Mouse (Mus musculus) neural tube, embryonic 13.5 days (tissue): ENCODE results near the gene Bin2. TPM values are rescaled to one million over a fixed set of nuclear protein-coding genes. Genes with fewer than 3 reads are reported as not detected.
A peak's percentile ranks its signal among the peaks of the same experiment; 100 is the strongest.
"Not testable (repeated sequence)": the region's sequence is repeated elsewhere in the genome, so short reads cannot be mapped to it uniquely, and the experiment has no call there.

Experiments used
- ATAC-seq: fragments of 200-750 bp; cut with Nextera tagmentation; 2 replicates; pipeline ENCODE4 v1.8.0; 2017; ENCODE audit warnings: low read depth, mild to moderate bottlenecking, moderate TSS enrichment, moderate library complexity
- H3K27ac ChIP-seq: fragments of 300-500 bp; sonication (generic); replicated peaks from 2 replicates; pipeline ENCODE4 v1.5.1; 2015; ENCODE audit warnings: moderate library complexity, mild to moderate bottlenecking, inconsistent platforms
- H3K27me3 ChIP-seq: fragments of 300-500 bp; sonication (generic); 2 replicates; pipeline ENCODE4 v1.6.1; 2015; ENCODE audit warnings: mild to moderate bottlenecking, inconsistent platforms
- H3K36me3 ChIP-seq: fragments of 300-500 bp; sonication (generic); 2 replicates; pipeline ENCODE4 v1.6.1; 2015; ENCODE audit warnings: mild to moderate bottlenecking, inconsistent platforms
- H3K4me1 ChIP-seq: fragments of 300-500 bp; sonication (generic); replicated peaks from 2 replicates; pipeline ENCODE4 v1.6.1; 2015; ENCODE audit warnings: inconsistent platforms
- H3K4me2 ChIP-seq: fragments of 300-500 bp; sonication (generic); 2 replicates; pipeline ENCODE4 v1.6.1; 2015; ENCODE audit warnings: inconsistent platforms, mild to moderate bottlenecking, moderate library complexity
- H3K4me3 ChIP-seq: fragments of 300-500 bp; sonication (generic); 2 replicates; pipeline ENCODE4 v1.5.1; 2015; ENCODE audit warnings: mild to moderate bottlenecking, inconsistent platforms
- H3K9ac ChIP-seq: fragments of 300-500 bp; sonication (generic); 2 replicates; pipeline ENCODE4 v1.6.1; 2015; ENCODE audit warnings: moderate library complexity, mild to moderate bottlenecking, inconsistent platforms
- H3K9me3 ChIP-seq: fragments of 300-500 bp; sonication (generic); 2 replicates; pipeline ENCODE4 v1.6.1; 2016; ENCODE audit warnings: inconsistent platforms
- WGBS: fragments of 180-500 bp; shearing (Covaris S2); methylation state at CpG from one replicate; pipeline ENCODE4 v1.1.7; 2015; 5-methylcytosine and 5-hydroxymethylcytosine counted together
- polyA plus RNA-seq: library from polyadenylated mRNA; unstranded; fragments of >200 nt; fragmentation: Nextera tagmentation; extraction: Ambion mirVana; gene quantifications from 2 replicates; pipeline ENCODE4 v1.2.1, GENCODE M21; 2015

The Bin2 gene
- polyA plus RNA-seq, 1 experiment from 2014 or later, result 2.8 TPM

- no peak overlapping the region for H3K9ac ChIP-seq
- H3K4me2 ChIP-seq, result no peak overlapping the region
- H3K9me3 ChIP-seq, result no peaks in the 10 kb centered on the region
- ATAC-seq, result no peak
- WGBS, result 55% methylated on average over 7 of the region's 7 CpGs
- no peaks in the 10 kb centered on the region for H3K36me3 ChIP-seq
- H3K27ac ChIP-seq, result no peak overlapping the region
- H3K4me1 ChIP-seq, result peaks cover 8% of the 10 kb centered on the region; the same call in 1 of the 2 replicates
- peaks cover 13% of the 10 kb centered on the region for H3K27me3 ChIP-seq
- no peak overlapping the region for H3K4me3 ChIP-seq
Observed at GRCm38 (mm10) chr15:100628797-100629196, 40.6 kb downstream of the Bin2 start.

- no peaks in the 10 kb centered on the region for H3K9me3 ChIP-seq
- H3K9ac ChIP-seq, result 0 out of 2 replicates have a peak overlapping the region, but pooled peaks have one; percentile 12
- H3K27ac ChIP-seq, result no peak overlapping the region
- no peak overlapping the region for H3K4me2 ChIP-seq
- H3K4me3 ChIP-seq, result no peak overlapping the region
- no peak for ATAC-seq
- WGBS, result 2% methylated on average over 11 of the region's 11 CpGs
- H3K4me1 ChIP-seq, result peaks cover 8% of the 10 kb centered on the region; the same call in 1 of the 2 replicates
- peaks cover 6% of the 10 kb centered on the region for H3K27me3 ChIP-seq
- H3K36me3 ChIP-seq, result no peaks in the 10 kb centered on the region
Observed at GRCm38 (mm10) chr15:100627774-100628370, 41.5 kb downstream of the Bin2 start.

- H3K27me3 ChIP-seq, result peaks cover 5% of the 10 kb centered on the region
- H3K4me3 ChIP-seq, result no peak overlapping the region
- H3K27ac ChIP-seq, result no peak overlapping the region
- H3K4me1 ChIP-seq, result peaks cover 8% of the 10 kb centered on the region; the same call in 1 of the 2 replicates
- WGBS, result 13% methylated on average over 10 of the region's 10 CpGs
- no peaks in the 10 kb centered on the region for H3K9me3 ChIP-seq
- no peak overlapping the region for H3K9ac ChIP-seq
- ATAC-seq, result no peak
- H3K36me3 ChIP-seq, result no peaks in the 10 kb centered on the region
- no peak overlapping the region for H3K4me2 ChIP-seq
Observed at GRCm38 (mm10) chr15:100627287-100627686, 42.1 kb downstream of the Bin2 start.

DNA sequence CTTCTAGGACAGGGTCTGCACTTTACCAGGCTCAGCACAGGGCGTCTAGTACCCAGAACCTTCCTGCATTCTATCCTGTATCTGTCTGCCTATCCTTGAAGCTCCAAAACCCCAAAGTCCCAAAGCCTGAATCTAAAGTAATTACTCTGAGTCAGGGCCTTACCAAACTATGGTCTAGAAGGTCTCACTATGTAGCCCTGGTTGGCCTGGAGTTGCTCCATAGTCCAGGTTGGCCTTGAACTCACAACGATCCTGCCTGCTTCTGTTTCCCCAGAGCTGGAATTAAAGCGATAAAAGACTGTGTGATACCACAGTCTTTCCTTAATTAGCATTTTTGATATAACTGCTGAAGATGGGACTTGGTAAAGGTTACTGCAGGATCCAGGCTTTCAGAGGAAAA lies 44.9 kb downstream of the Bin2 start:
- ATAC-seq, result no peak
- H3K36me3 ChIP-seq, result peaks cover 27% of the 10 kb centered on the region
- WGBS, result 86% methylated on average over 3 of the region's 3 CpGs
- H3K9ac ChIP-seq, result no peak overlapping the region
- H3K4me2 ChIP-seq, result no peak overlapping the region
- no peak overlapping the region for H3K4me3 ChIP-seq
- peaks cover 8% of the 10 kb centered on the region; the same call in 1 of the 2 replicates for H3K4me1 ChIP-seq
- no peaks in the 10 kb centered on the region for H3K9me3 ChIP-seq
- H3K27me3 ChIP-seq, result no peaks in the 10 kb centered on the region
- H3K27ac ChIP-seq, result no peak overlapping the region

DNA sequence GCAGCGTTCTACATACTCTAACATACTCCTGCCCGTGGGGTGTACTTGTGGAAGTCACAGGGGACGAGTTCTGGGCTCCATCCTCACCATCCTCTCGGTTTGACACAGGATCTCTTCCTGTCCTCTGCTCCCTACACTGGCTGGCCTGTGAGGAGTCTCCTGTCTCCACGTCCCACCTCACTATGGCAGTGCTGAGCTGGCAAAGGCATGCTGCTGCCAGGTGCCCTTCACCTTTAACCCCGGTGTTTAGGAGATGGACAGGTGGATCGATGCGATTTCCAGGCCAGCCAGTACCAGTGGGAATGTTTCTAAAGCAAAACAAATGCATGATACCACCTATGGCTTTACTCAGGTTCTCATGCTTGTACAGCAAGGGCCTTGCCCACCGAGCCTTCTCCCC lies 45.6 kb downstream of the Bin2 start:
- Histone ChIP-seq H3K36me3 (peaks cover 34% of the 10 kb centered on the region), H3K4me2 (no peak overlapping the region), H3K4me3 (no peak overlapping the region), H3K9ac (no peak overlapping the region), H3K27ac (no peak overlapping the region), H3K27me3 (no peaks in the 10 kb centered on the region), H3K9me3 (no peaks in the 10 kb centered on the region), H3K4me1 (peaks cover 8% of the 10 kb centered on the region; the same call in 1 of the 2 replicates)
- 92% methylated on average over 9 of the region's 9 CpGs for WGBS
- no peak for ATAC-seq

- Histone ChIP-seq H3K27me3 (no peaks in the 10 kb centered on the region), H3K4me1 (no peaks in the 10 kb centered on the region), H3K36me3 (peaks cover 50% of the 10 kb centered on the region), H3K9me3 (no peaks in the 10 kb centered on the region), H3K9ac (no peak overlapping the region), H3K4me3 (no peak overlapping the region), H3K4me2 (no peak overlapping the region), H3K27ac (no peak overlapping the region)
- no peak for ATAC-seq
- WGBS, result 87% methylated on average over 7 of the region's 7 CpGs
Observed at GRCm38 (mm10) chr15:100622164-100622563, 47.2 kb downstream of the Bin2 start.

- H3K36me3 ChIP-seq, result peaks cover 53% of the 10 kb centered on the region
- 78% methylated on average over 9 of the region's 9 CpGs for WGBS
Observed at GRCm38 (mm10) chr15:100621671-100622070, 47.7 kb downstream of the Bin2 start.

GRCm38 (mm10) chr15:100619200-100619599 lies 50.2 kb downstream of the Bin2 start:
- H3K27me3 ChIP-seq, result no peaks in the 10 kb centered on the region
- no peak overlapping the region for H3K27ac ChIP-seq
- H3K9me3 ChIP-seq, result no peaks in the 10 kb centered on the region
- 92% methylated on average over 7 of the region's 7 CpGs for WGBS
- H3K4me3 ChIP-seq, result no peak overlapping the region
- peaks cover 15% of the 10 kb centered on the region for H3K4me1 ChIP-seq
- ATAC-seq, result no peak
- H3K4me2 ChIP-seq, result no peak overlapping the region
- no peak overlapping the region for H3K9ac ChIP-seq
- peaks cover 53% of the 10 kb centered on the region for H3K36me3 ChIP-seq

More at GRCm38 (mm10) chr15:100621671-100622070, 47.7 kb downstream of the Bin2 start:
- not testable (repeated sequence) for H3K4me3 ChIP-seq, H3K9me3 ChIP-seq, H3K9ac ChIP-seq, H3K27ac ChIP-seq, ATAC-seq, H3K27me3 ChIP-seq, H3K4me1 ChIP-seq, H3K4me2 ChIP-seq

DNA sequence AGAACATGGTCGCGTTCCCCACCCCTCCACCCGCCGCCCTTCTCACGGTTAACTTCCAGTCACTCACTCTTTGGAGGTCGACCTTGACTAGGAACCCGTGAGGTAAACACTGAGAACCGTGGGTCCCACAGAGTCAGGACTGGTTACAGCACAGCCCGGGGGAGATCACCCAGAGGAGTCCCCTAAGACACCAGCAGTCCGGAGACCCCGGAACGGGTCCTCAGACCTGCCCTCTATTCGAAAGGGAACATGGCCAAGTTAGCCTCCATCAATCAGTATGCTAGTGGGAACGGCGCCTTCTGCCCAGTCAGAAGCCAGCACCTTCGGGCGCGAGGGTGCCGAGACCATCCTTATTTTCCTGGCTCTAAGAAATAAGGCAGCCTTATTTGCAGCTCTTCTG lies 53.1 kb downstream of the Bin2 start:
- Histone ChIP-seq H3K27me3 (no peaks in the 10 kb centered on the region), H3K4me1 (peaks cover 28% of the 10 kb centered on the region), H3K9ac (peak overlapping the region; percentile 94), H3K27ac (peak overlapping the region; percentile 98), H3K4me3 (peak overlapping the region; percentile 93), H3K36me3 (peaks cover 44% of the 10 kb centered on the region), H3K4me2 (peak overlapping the region; percentile 75), H3K9me3 (no peaks in the 10 kb centered on the region)
- ATAC-seq, result peak; percentile 26; the same call in 1 of the 2 replicates
- 1% methylated on average over 19 of the region's 19 CpGs for WGBS

DNA sequence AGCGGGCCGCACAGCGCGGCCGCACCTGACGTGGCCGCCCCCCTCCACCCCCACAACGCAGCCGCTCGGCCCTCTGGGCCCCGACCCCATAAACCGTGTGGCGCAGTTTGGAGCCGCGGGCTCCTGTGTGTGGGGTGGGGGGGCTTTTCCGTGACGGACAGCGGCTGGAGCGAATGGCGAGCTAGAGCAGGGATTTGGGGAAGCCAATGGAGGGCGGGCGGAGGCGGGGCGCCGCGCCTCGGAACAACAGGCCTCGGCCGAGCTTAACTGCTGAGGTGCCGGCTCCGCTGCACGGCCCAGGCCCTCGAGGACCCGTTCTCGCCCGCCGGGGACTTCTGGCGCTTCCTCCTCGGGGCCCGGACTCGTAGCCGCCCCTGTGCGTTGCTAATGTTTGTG lies 53.5 kb downstream of the Bin2 start:
- peak overlapping the region; percentile 98 for H3K27ac ChIP-seq
- peak overlapping the region; percentile 75 for H3K4me2 ChIP-seq
- WGBS, result under 1% methylated on average over 43 of the region's 43 CpGs
- H3K36me3 ChIP-seq, result peaks cover 40% of the 10 kb centered on the region
- H3K4me3 ChIP-seq, result peak overlapping the region; percentile 93
- H3K9me3 ChIP-seq, result no peaks in the 10 kb centered on the region
- peaks cover 28% of the 10 kb centered on the region for H3K4me1 ChIP-seq
- ATAC-seq, result peak; percentile 88
- H3K9ac ChIP-seq, result peak overlapping the region; percentile 94
- no peaks in the 10 kb centered on the region for H3K27me3 ChIP-seq

- H3K9me3 ChIP-seq, result no peaks in the 10 kb centered on the region
- peak within 1 kb of the TSS; percentile 75 for H3K4me2 ChIP-seq
- under 1% methylated on average over 95 of the region's 99 CpGs for WGBS
- peaks cover 28% of the 10 kb centered on the region for H3K4me1 ChIP-seq
- H3K9ac ChIP-seq, result peak within 1 kb of the TSS; percentile 94
- peaks cover 33% of the 10 kb centered on the region for H3K36me3 ChIP-seq
- H3K27ac ChIP-seq, result peak within 1 kb of the TSS; percentile 98
- no peaks in the 10 kb centered on the region for H3K27me3 ChIP-seq
- ATAC-seq, result peak; percentile 88
- peak within 1 kb of the TSS; percentile 93 for H3K4me3 ChIP-seq
Observed at GRCm38 (mm10) chr15:100614996-100615824, 54.1 kb downstream of the Bin2 start, which contains the start of gene Dazap2. Gene Dazap2 (plus strand): TSS chr15:100615349.
